Mouse (Mus musculus) limb, embryonic 11.5 days (tissue): ENCODE results near the gene Atg13. TPM values are rescaled to one million over a fixed set of nuclear protein-coding genes. Genes with fewer than 3 reads are reported as not detected.

Experiments
- ATAC-seq: fragments of 200-750 bp; cut with Nextera tagmentation; 2 replicates; pipeline ENCODE4 v1.8.0; 2017; ENCODE audit warnings: low read depth; ENCODE audit not compliant: insufficient number of reproducible peaks, low FRiP score, low TSS enrichment
- DNase-seq: peaks from one replicate; pipeline ENCODE4 v3.0.0-alpha.2; 2015; ENCODE audit warnings: low spot score
- H3K27ac ChIP-seq: fragments of 300-500 bp; sonication (generic); replicated peaks from 2 replicates; pipeline ENCODE4 v1.5.1; 2014; ENCODE audit warnings: low read depth, mild to moderate bottlenecking, low read length
- H3K27me3 ChIP-seq: fragments of 300-500 bp; sonication (generic); 2 replicates; pipeline ENCODE4 v1.6.1; 2014; ENCODE audit warnings: mild to moderate bottlenecking, low read length, mixed read lengths; ENCODE audit not compliant: control insufficient read depth, insufficient read depth
- H3K36me3 ChIP-seq: fragments of 300-500 bp; sonication (generic); 2 replicates; pipeline ENCODE4 v1.6.1; 2014; ENCODE audit warnings: mild to moderate bottlenecking, low read length, moderate library complexity, mixed read lengths; ENCODE audit not compliant: control insufficient read depth, insufficient read depth
- H3K4me1 ChIP-seq: fragments of 300-500 bp; sonication (generic); 2 replicates; pipeline ENCODE4 v1.6.1; 2014; ENCODE audit warnings: low read length, mixed read lengths; ENCODE audit not compliant: control insufficient read depth, insufficient read depth
- H3K4me2 ChIP-seq: fragments of 300-500 bp; sonication (generic); 2 replicates; pipeline ENCODE4 v1.6.1; 2014; ENCODE audit warnings: low read depth, mild to moderate bottlenecking, moderate library complexity; ENCODE audit not compliant: severe bottlenecking
- H3K4me3 ChIP-seq: fragments of 300-500 bp; sonication (generic); 2 replicates; pipeline ENCODE4 v1.5.1; 2014; ENCODE audit warnings: low read depth, low read length
- H3K9ac ChIP-seq: fragments of 300-500 bp; sonication (generic); 2 replicates; pipeline ENCODE4 v1.6.1; 2014; ENCODE audit warnings: mild to moderate bottlenecking, low read length
- H3K9me3 ChIP-seq: fragments of 300-500 bp; sonication (generic); 2 replicates; pipeline ENCODE4 v1.6.1; 2016; ENCODE audit warnings: low read length; ENCODE audit not compliant: control insufficient read depth
- WGBS: fragments of 180-500 bp; shearing (Covaris S2); extraction: QIAGEN DNeasy Blood & Tissue Kit; methylation state at CpG from one replicate; pipeline ENCODE4 v1.1.7; 2014; 5-methylcytosine and 5-hydroxymethylcytosine counted together
- polyA plus RNA-seq: library from polyadenylated mRNA; unstranded; fragments of >200 nt; fragmentation: Nextera tagmentation; extraction: Ambion mirVana; gene quantifications from 2 replicates; pipeline ENCODE4 v1.2.1, GENCODE M21; 2014

The Atg13 gene
- polyA plus RNA-seq, 1 experiment from 2014 or later: 31.1 TPM

GRCm38 (mm10) chr2:91659657-91660056, 50.7 kb downstream of the Atg13 start:
- Histone ChIP-seq H3K27ac (no peak overlapping the region), H3K9me3 (no peaks in the 10 kb centered on the region), H3K9ac (no peak overlapping the region), H3K27me3 (no peaks in the 10 kb centered on the region), H3K4me1 (no peaks in the 10 kb centered on the region), H3K4me2 (no peak overlapping the region), H3K4me3 (no peak overlapping the region), H3K36me3 (peaks cover 19% of the 10 kb centered on the region)
- 95% methylated on average over 8 of the region's 8 CpGs for WGBS
- no peak for ATAC-seq
- DNase-seq: no peak

GRCm38 (mm10) chr2:91656774-91657173, 53.6 kb downstream of the Atg13 start:
- Histone ChIP-seq H3K27me3 (no peaks in the 10 kb centered on the region), H3K9me3 (no peaks in the 10 kb centered on the region), H3K36me3 (peaks cover 12% of the 10 kb centered on the region), H3K9ac (no peak overlapping the region), H3K4me1 (no peaks in the 10 kb centered on the region), H3K4me2 (no peak overlapping the region), H3K4me3 (no peak overlapping the region), H3K27ac (no peak overlapping the region)
- DNase-seq: no peak
- ATAC-seq: no peak
- 68% methylated on average over 8 of the region's 8 CpGs for WGBS

GRCm38 (mm10) chr2:91655827-91656226, 54.5 kb downstream of the Atg13 start:
- Histone ChIP-seq H3K27me3 (no peaks in the 10 kb centered on the region), H3K9me3 (no peaks in the 10 kb centered on the region), H3K4me1 (peaks cover 3% of the 10 kb centered on the region; the same call in 1 of the 2 replicates), H3K4me3 (no peak overlapping the region), H3K36me3 (peaks cover 10% of the 10 kb centered on the region), H3K27ac (no peak overlapping the region), H3K9ac (no peak overlapping the region), H3K4me2 (no peak overlapping the region)
- WGBS: 68% methylated on average over 6 of the region's 6 CpGs
- no peak for ATAC-seq
- DNase-seq: no peak

GRCm38 (mm10) chr2:91655388-91655787, 55.0 kb downstream of the Atg13 start:
- Histone ChIP-seq H3K4me1 (peaks cover 6% of the 10 kb centered on the region), H3K9ac (no peak overlapping the region), H3K9me3 (no peaks in the 10 kb centered on the region), H3K36me3 (peaks cover 10% of the 10 kb centered on the region), H3K4me2 (no peak overlapping the region), H3K4me3 (no peak overlapping the region), H3K27me3 (no peaks in the 10 kb centered on the region), H3K27ac (no peak overlapping the region)
- DNase-seq (no peak), ATAC-seq (no peak)
- WGBS: 91% methylated on average over 5 of the region's 5 CpGs

GRCm38 (mm10) chr2:91652863-91653262, 57.5 kb downstream of the Atg13 start:
- Histone ChIP-seq H3K4me3 (no peak overlapping the region), H3K4me2 (no peak overlapping the region), H3K27me3 (no peaks in the 10 kb centered on the region), H3K4me1 (peaks cover 10% of the 10 kb centered on the region), H3K9ac (no peak overlapping the region), H3K36me3 (peaks cover 7% of the 10 kb centered on the region; the same call in 1 of the 2 replicates), H3K27ac (no peak overlapping the region), H3K9me3 (no peaks in the 10 kb centered on the region)
- WGBS: 57% methylated on average over 6 of the region's 6 CpGs
- ATAC-seq (no peak), DNase-seq (no peak)

GRCm38 (mm10) chr2:91651458-91652258, 58.7 kb downstream of the Atg13 start:
- Histone ChIP-seq H3K4me1 (peaks cover 10% of the 10 kb centered on the region), H3K36me3 (peaks cover 12% of the 10 kb centered on the region), H3K27ac (no peak overlapping the region), H3K4me3 (no peak overlapping the region), H3K27me3 (no peaks in the 10 kb centered on the region), H3K9ac (no peak overlapping the region), H3K9me3 (no peaks in the 10 kb centered on the region), H3K4me2 (no peak overlapping the region)
- DNase-seq: no peak
- ATAC-seq: no peak
- 90% methylated on average over 14 of the region's 14 CpGs for WGBS

GRCm38 (mm10) chr2:91650360-91650995, 59.9 kb downstream of the Atg13 start:
- H3K4me1 ChIP-seq: peaks cover 10% of the 10 kb centered on the region
- H3K9me3 ChIP-seq: no peaks in the 10 kb centered on the region
- H3K36me3 ChIP-seq: peaks cover 24% of the 10 kb centered on the region
- ATAC-seq (peak; percentile 60), DNase-seq (no peak)
- H3K27ac ChIP-seq: peak overlapping the region; percentile 56
- WGBS: 13% methylated on average over 16 of the region's 16 CpGs
- H3K9ac ChIP-seq: peak overlapping the region; percentile 84
- H3K27me3 ChIP-seq: no peaks in the 10 kb centered on the region
- peak overlapping the region; percentile 66 for H3K4me2 ChIP-seq
- peak overlapping the region; percentile 90 for H3K4me3 ChIP-seq

GRCm38 (mm10) chr2:91649553-91650359, 60.6 kb downstream of the Atg13 start, which contains the start of the genes Zfp408 and Arhgap1:
Zfp408 (minus strand) TSS chr2:91649791.
Arhgap1 (plus strand) TSS chr2:91649860.
- peak; percentile 91 for ATAC-seq
- peak; percentile 97 for DNase-seq
- Histone ChIP-seq H3K4me2 (peak within 1 kb of the TSS; percentile 91), H3K36me3 (peaks cover 27% of the 10 kb centered on the region), H3K27me3 (no peaks in the 10 kb centered on the region), H3K9ac (peak within 1 kb of the TSS; percentile 84), H3K27ac (peak within 1 kb of the TSS; percentile 77), H3K4me1 (peaks cover 10% of the 10 kb centered on the region), H3K9me3 (no peaks in the 10 kb centered on the region), H3K4me3 (peak within 1 kb of the TSS; percentile 90)
- under 1% methylated on average over 44 of the region's 44 CpGs for WGBS
